Mouse (Mus musculus) liver, postnatal 0 days (tissue): ENCODE results near the gene Ell3.

Source experiments
- CTCF ChIP-seq: sonication (generic); IDR thresholded peaks from 2 replicates; pipeline ENCODE4 v1.5.1; 2016; ENCODE audit warnings: antibody characterized with exemption, low read depth
- EP300 ChIP-seq: IDR thresholded peaks from 2 replicates; pipeline ENCODE4 v1.6.1; 2016; ENCODE audit warnings: antibody characterized with exemption, low read depth, mild to moderate bottlenecking

- TF ChIP-seq CTCF (no peak), EP300 (no peak)
Observed at GRCm38 (mm10) chr2:121415103-121415502, 29.0 kb downstream of the Ell3 start.
